Mouse (Mus musculus): Measurements from ENCODE around the gene Mtif3. TPM values are rescaled to one million over a fixed set of nuclear protein-coding genes. Genes with fewer than 3 reads are reported as not detected.
"Not testable (repeated sequence)": the region's sequence is repeated elsewhere in the genome, so short reads cannot be mapped to it uniquely, and the experiment has no call there.

Mtif3 gene
- polyA plus RNA-seq, 1 experiment from 2014 or later = 12.5 TPM

DNA sequence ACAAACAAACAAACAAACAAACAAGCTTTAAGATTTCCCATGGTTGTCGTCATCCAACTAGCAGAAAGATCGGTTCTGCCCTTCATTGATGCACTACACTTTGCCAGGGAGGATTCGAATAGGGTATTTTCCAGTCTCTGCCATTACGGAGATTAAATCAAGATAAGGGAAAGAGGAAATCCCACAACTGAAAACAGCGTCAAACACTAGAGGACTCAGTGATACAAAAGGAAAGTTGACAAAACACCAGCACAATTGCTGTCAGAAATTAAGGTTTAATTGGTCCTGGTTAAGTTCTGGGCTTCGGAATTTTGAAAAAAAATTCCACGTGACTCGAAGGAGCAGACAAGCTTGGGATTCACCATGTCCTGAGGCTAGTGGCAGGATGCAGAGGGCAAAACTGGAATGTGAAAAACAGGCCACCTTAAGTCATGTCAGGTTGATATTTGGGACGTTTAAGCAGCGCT, 15.5 kb downstream of the Mtif3 start:
- Histone ChIP-seq H3K4me1 (ENCODE audit: insufficient read depth) (peaks cover 18% of the 10 kb centered on the region), H3K4me2 (ENCODE audit: low read depth, low read length) (peak overlapping the region; percentile 97), H3K9me3 (ENCODE audit: low read length) (no peaks in the 10 kb centered on the region), H3K4me3 (ENCODE audit: low read depth, low read length) (peak overlapping the region; percentile 86), H3K27ac (ENCODE audit: low read depth) (peak overlapping the region; percentile 91), H3K27me3 (ENCODE audit: insufficient read depth, low read length) (no peaks in the 10 kb centered on the region), H3K9ac (replicated peaks) (peak overlapping the region; percentile 80), H3K36me3 (replicated peaks; ENCODE audit: insufficient read depth, low read length) (peaks cover 26% of the 10 kb centered on the region)
- 15% methylated on average over 10 of the region's 10 CpGs for WGBS (ENCODE audit: insufficient replicate concordance)
- ATAC-seq = no peak
- TF ChIP-seq CTCF (IDR thresholded peaks at IDR 0.05; ENCODE audit: low read depth) = no peak
- no peak for TF ChIP-seq EP300 (IDR thresholded peaks at IDR 0.05; ENCODE audit: low read depth)
- DNase-seq = no peak

DNA sequence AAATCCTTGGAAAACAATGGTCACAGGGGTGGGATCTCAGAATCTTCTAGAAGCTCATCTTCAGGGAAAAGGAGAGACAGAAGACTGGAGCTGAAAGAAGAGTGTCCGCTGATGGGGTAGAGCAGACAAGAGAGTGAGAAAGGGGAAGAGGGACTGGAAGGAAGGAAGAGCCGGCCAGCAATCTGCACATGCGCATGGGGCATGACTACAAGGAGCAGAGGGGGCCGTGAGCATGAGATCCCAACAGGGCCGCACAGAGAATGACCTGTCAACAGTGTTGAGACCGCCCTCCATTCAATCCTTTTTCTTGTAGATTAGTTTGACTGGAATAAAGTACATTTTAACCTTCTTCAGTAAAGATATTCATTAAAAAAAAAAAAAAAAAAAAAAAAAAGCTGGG, 16.1 kb downstream of the Mtif3 start:
- H3K4me2 ChIP-seq (ENCODE audit: low read depth, low read length) = peak overlapping the region; percentile 97; the same call in 1 of the 2 replicates
- no peak for ATAC-seq

DNA sequence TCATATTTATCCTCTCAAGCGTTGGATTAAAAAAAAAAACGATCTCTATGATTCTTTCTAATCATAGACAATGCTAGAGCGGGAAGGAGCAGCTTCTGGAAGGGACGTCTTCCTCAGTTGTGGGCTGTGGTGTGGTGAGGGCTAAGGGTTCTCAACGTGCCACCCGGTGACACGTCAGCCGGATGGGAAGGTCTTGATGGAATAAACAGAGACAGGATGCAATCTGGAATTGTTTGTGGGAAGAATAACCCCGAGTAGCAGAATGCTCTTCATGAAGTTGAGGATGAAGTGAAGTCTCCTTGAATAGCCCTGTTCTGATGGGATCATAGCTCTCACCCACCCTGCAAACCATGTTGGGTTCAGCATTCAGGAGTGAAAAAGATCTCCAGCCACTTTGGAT, 16.9 kb downstream of the Mtif3 start:
- H3K9ac ChIP-seq (replicated peaks) = no peak overlapping the region
- 75% methylated on average over 9 of the region's 9 CpGs for WGBS (ENCODE audit: insufficient replicate concordance)
- TF ChIP-seq EP300 (IDR thresholded peaks at IDR 0.05; ENCODE audit: low read depth) = no peak
- TF ChIP-seq CTCF (IDR thresholded peaks at IDR 0.05; ENCODE audit: low read depth) = no peak
- DNase-seq (no peak), ATAC-seq (no peak)
- H3K9me3 ChIP-seq (ENCODE audit: low read length) = no peaks in the 10 kb centered on the region
- H3K4me3 ChIP-seq (ENCODE audit: low read depth, low read length) = no peak overlapping the region
- peaks cover 13% of the 10 kb centered on the region; the same call in 1 of the 2 replicates for H3K36me3 ChIP-seq (replicated peaks; ENCODE audit: insufficient read depth, low read length)
- H3K27me3 ChIP-seq (ENCODE audit: insufficient read depth, low read length) = no peaks in the 10 kb centered on the region
- no peak overlapping the region for H3K4me2 ChIP-seq (ENCODE audit: low read depth, low read length)
- no peak overlapping the region for H3K27ac ChIP-seq (ENCODE audit: low read depth)
- H3K4me1 ChIP-seq (ENCODE audit: insufficient read depth) = peaks cover 18% of the 10 kb centered on the region

More for the DNA sequence above, 16.1 kb downstream of the Mtif3 start:
- no peak for DNase-seq
- no peak overlapping the region for H3K4me3 ChIP-seq (ENCODE audit: low read depth, low read length)
- H3K9me3 ChIP-seq (ENCODE audit: low read length) = no peaks in the 10 kb centered on the region
- WGBS (ENCODE audit: insufficient replicate concordance) = 41% methylated on average over 6 of the region's 6 CpGs
- H3K27me3 ChIP-seq (ENCODE audit: insufficient read depth, low read length) = no peaks in the 10 kb centered on the region
- no peak overlapping the region for H3K9ac ChIP-seq (replicated peaks)
- H3K36me3 ChIP-seq (replicated peaks; ENCODE audit: insufficient read depth, low read length) = peaks cover 20% of the 10 kb centered on the region
- no peak overlapping the region for H3K27ac ChIP-seq (ENCODE audit: low read depth)
- H3K4me1 ChIP-seq (ENCODE audit: insufficient read depth) = peaks cover 18% of the 10 kb centered on the region
- no peak for TF ChIP-seq EP300 (IDR thresholded peaks at IDR 0.05; ENCODE audit: low read depth)
- TF ChIP-seq CTCF (IDR thresholded peaks at IDR 0.05; ENCODE audit: low read depth) = no peak

DNA sequence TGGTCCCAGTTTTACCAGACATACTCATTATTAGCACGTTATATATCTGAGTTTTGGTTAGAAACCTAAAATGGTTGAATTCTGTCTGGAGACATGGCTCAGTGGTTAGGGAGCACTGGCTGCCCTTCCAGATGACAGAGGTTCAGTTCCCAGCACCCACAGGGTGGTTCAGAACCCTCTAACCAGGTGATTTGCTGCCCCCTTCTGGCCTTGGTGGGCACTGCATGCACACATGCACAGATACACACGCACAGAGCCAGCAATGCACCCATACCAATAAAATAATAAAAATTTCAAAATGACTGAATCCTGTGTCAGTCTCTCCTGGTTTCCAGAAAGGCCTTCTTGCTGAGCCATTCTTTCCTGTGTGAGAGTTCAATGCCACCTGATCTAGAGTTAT, 19.0 kb downstream of the Mtif3 start:
- Histone ChIP-seq H3K4me3 (ENCODE audit: low read depth, low read length) (no peak overlapping the region), H3K4me2 (ENCODE audit: low read depth, low read length) (no peak overlapping the region), H3K4me1 (ENCODE audit: insufficient read depth) (peaks cover 12% of the 10 kb centered on the region), H3K36me3 (replicated peaks; ENCODE audit: insufficient read depth, low read length) (no peaks in the 10 kb centered on the region), H3K27me3 (ENCODE audit: insufficient read depth, low read length) (no peaks in the 10 kb centered on the region), H3K9ac (replicated peaks) (no peak overlapping the region), H3K9me3 (ENCODE audit: low read length) (no peaks in the 10 kb centered on the region), H3K27ac (ENCODE audit: low read depth) (no peak overlapping the region)
- DNase-seq = no peak
- no peak for ATAC-seq
- 90% methylated on average over 2 of the region's 2 CpGs for WGBS (ENCODE audit: insufficient replicate concordance)
- TF ChIP-seq EP300 (IDR thresholded peaks at IDR 0.05; ENCODE audit: low read depth) (no peak), CTCF (IDR thresholded peaks at IDR 0.05; ENCODE audit: low read depth) (peak; percentile 39)

DNA sequence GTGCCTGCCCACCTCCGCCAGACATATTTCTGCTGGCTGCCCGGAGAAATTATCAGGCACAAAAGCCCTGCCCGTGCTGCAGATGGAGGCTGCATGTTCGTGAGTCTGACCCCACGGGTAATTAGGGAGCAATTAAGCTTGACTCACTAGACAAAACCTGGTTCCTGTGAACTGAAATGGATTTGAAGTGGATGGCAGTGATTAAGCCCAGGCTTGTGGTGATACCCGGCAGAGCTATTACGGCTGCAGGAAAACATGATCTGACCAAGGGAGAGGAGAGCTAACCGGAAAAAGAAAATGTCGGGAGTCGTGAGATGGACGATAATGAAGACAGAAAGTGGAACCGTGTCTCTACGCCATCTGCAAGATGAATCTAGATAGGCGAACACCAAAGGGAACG, 20.6 kb downstream of the Mtif3 start:
- no peak for DNase-seq
- Histone ChIP-seq H3K36me3 (replicated peaks; ENCODE audit: insufficient read depth, low read length) (no peaks in the 10 kb centered on the region), H3K4me3 (ENCODE audit: low read depth, low read length) (no peak overlapping the region), H3K27ac (ENCODE audit: low read depth) (no peak overlapping the region), H3K9ac (replicated peaks) (no peak overlapping the region), H3K27me3 (ENCODE audit: insufficient read depth, low read length) (no peaks in the 10 kb centered on the region), H3K4me2 (ENCODE audit: low read depth, low read length) (no peak overlapping the region), H3K9me3 (ENCODE audit: low read length) (no peaks in the 10 kb centered on the region), H3K4me1 (ENCODE audit: insufficient read depth) (peaks cover under 1% of the 10 kb centered on the region)
- no peak for TF ChIP-seq EP300 (IDR thresholded peaks at IDR 0.05; ENCODE audit: low read depth)
- no peak for TF ChIP-seq CTCF (IDR thresholded peaks at IDR 0.05; ENCODE audit: low read depth)
- ATAC-seq = no peak
- 72% methylated on average over 15 of the region's 15 CpGs for WGBS (ENCODE audit: insufficient replicate concordance)

DNA sequence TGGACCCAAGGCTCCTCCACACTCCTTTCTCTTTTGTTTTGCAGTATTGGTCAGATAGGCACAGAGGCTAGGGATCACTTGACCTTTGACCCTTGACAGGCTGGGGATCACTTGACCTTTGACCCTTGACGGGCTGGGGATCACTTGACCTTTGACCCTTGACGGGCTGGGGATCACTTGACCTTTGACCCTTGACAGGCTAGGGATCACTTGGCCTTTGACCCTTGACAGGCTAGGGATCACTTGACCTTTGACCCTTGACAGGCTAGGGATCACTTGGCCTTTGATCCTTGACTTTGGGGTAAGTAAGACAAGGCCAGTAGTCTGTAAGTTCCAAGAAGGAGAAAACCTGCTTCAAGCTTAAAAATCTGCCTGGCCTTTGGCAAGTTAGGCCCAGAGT, 21.7 kb downstream of the Mtif3 start:
- ATAC-seq = not testable (repeated sequence)

DNA sequence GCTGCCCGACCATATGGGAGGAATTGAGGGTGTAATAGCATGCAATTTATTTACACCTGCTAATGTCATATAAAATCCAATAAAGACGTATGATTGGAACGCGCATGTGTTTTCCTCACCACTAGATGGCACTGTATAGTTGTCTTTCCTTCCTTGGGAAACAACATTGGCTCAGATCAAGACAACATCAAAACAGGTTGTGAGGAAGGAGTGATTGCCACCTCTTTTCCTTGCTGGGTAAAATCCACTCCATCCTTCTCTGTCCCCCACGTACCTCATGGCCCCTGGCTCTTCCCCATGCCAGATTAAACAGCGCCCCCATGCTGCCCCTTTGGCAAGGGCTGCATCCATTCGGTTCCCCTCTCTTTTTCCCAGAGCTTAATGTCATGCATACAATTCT, 23.4 kb downstream of the Mtif3 start:
- Histone ChIP-seq H3K9me3 (ENCODE audit: low read length) (no peaks in the 10 kb centered on the region), H3K9ac (replicated peaks) (no peak overlapping the region), H3K27ac (ENCODE audit: low read depth) (no peak overlapping the region), H3K4me2 (ENCODE audit: low read depth, low read length) (no peak overlapping the region), H3K27me3 (ENCODE audit: insufficient read depth, low read length) (no peaks in the 10 kb centered on the region), H3K4me1 (ENCODE audit: insufficient read depth) (no peaks in the 10 kb centered on the region), H3K4me3 (ENCODE audit: low read depth, low read length) (no peak overlapping the region), H3K36me3 (replicated peaks; ENCODE audit: insufficient read depth, low read length) (no peaks in the 10 kb centered on the region)
- peak; percentile 88 for TF ChIP-seq CTCF (IDR thresholded peaks at IDR 0.05; ENCODE audit: low read depth)
- TF ChIP-seq EP300 (IDR thresholded peaks at IDR 0.05; ENCODE audit: low read depth) = no peak
- ATAC-seq (no peak), DNase-seq (no peak)
- WGBS (ENCODE audit: insufficient replicate concordance) = 22% methylated on average over 7 of the region's 7 CpGs

More for the DNA sequence above, 21.7 kb downstream of the Mtif3 start:
- not testable (repeated sequence) for H3K36me3 ChIP-seq (replicated peaks; ENCODE audit: insufficient read depth, low read length); H3K4me2 ChIP-seq (ENCODE audit: low read depth, low read length); H3K27ac ChIP-seq (ENCODE audit: low read depth); H3K9me3 ChIP-seq (ENCODE audit: low read length); H3K4me1 ChIP-seq (ENCODE audit: insufficient read depth); H3K4me3 ChIP-seq (ENCODE audit: low read depth, low read length); H3K27me3 ChIP-seq (ENCODE audit: insufficient read depth, low read length); DNase-seq; H3K9ac ChIP-seq (replicated peaks)
- 33% methylated on average over 2 of the region's 2 CpGs for WGBS (ENCODE audit: insufficient replicate concordance)
